Mouse (Mus musculus) neural tube, embryonic 15.5 days (tissue): ENCODE measurements around the gene Rhog. TPM values are rescaled to one million over a fixed set of nuclear protein-coding genes. Genes with fewer than 3 reads are reported as not detected.

Experiments
- ATAC-seq: fragments of 200-750 bp; cut with Nextera tagmentation; 2 replicates; pipeline ENCODE4 v1.8.0; 2017; ENCODE audit warnings: mild to moderate bottlenecking, moderate TSS enrichment, moderate library complexity; ENCODE audit not compliant: low FRiP score
- H3K27ac ChIP-seq: fragments of 300-500 bp; sonication (generic); replicated peaks from 2 replicates; pipeline ENCODE4 v1.5.1; 2015; ENCODE audit warnings: mild to moderate bottlenecking, inconsistent platforms
- H3K27me3 ChIP-seq: fragments of 300-500 bp; sonication (generic); replicated peaks from 2 replicates; pipeline ENCODE4 v1.6.1; 2015; ENCODE audit warnings: inconsistent platforms
- H3K36me3 ChIP-seq: fragments of 300-500 bp; sonication (generic); 2 replicates; pipeline ENCODE4 v1.6.1; 2015; ENCODE audit warnings: inconsistent platforms
- H3K4me1 ChIP-seq: fragments of 300-500 bp; sonication (generic); 2 replicates; pipeline ENCODE4 v1.6.1; 2015; ENCODE audit warnings: inconsistent platforms
- H3K4me2 ChIP-seq: fragments of 300-500 bp; sonication (generic); 2 replicates; pipeline ENCODE4 v1.6.1; 2015; ENCODE audit warnings: inconsistent platforms, mild to moderate bottlenecking, moderate library complexity
- H3K4me3 ChIP-seq: fragments of 300-500 bp; sonication (generic); replicated peaks from 2 replicates; pipeline ENCODE4 v1.5.1; 2015; ENCODE audit warnings: mild to moderate bottlenecking, inconsistent platforms
- H3K9ac ChIP-seq: fragments of 300-500 bp; sonication (generic); replicated peaks from 2 replicates; pipeline ENCODE4 v1.6.1; 2015; ENCODE audit warnings: mild to moderate bottlenecking, inconsistent platforms
- H3K9me3 ChIP-seq: fragments of 300-500 bp; sonication (generic); replicated peaks from 2 replicates; pipeline ENCODE4 v1.6.1; 2016; ENCODE audit warnings: inconsistent platforms
- WGBS: fragments of 180-500 bp; shearing (Covaris S2); methylation state at CpG from one replicate; pipeline ENCODE4 v1.1.7; 2015; ENCODE audit warnings: mixed read lengths; 5-methylcytosine and 5-hydroxymethylcytosine counted together
- polyA plus RNA-seq: library from polyadenylated mRNA; unstranded; fragments of >200 nt; fragmentation: Nextera tagmentation; extraction: Ambion mirVana; gene quantifications from 2 replicates; pipeline ENCODE4 v1.2.1, GENCODE M21; 2015

Gene Rhog
- polyA plus RNA-seq, 1 experiment from 2014 or later = 18.4 TPM

DNA sequence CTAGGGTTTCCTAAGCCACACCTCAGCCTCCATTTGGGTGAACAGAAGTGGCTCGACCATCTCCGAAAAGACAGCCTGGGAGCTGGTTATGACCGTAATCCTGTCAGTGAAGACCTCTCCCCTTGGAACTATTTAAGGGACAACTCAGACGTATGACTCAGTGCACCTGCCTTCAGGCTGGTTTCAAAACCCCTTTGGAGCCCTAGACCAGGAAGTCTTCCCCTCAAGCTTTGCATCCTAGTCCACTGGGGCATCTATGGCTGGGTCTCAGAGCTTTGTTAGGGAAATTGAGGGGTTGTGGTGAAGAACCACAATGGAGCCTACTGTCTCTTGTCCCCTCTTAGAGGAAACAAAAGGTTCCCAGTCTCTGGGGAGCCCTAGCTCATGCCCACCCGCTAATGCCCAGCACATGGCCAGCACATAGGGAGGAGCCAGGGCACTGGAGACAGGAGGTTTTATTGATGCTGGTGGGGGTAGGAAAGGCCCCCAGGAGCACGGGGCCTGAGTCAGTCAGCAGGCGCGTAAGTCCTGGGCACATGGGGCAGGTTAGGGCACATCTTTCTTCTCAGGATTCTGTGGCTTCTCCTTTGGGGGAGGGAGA, 17.1 kb downstream of the Rhog start:
- WGBS = 84% methylated on average over 8 of the region's 8 CpGs
- no peak overlapping the region for H3K4me3 ChIP-seq
- no peak for ATAC-seq
- H3K9me3 ChIP-seq = no peaks in the 10 kb centered on the region
- H3K9ac ChIP-seq = no peak overlapping the region
- H3K36me3 ChIP-seq = peaks cover 47% of the 10 kb centered on the region
- H3K4me1 ChIP-seq = no peaks in the 10 kb centered on the region
- no peak overlapping the region for H3K27ac ChIP-seq
- H3K27me3 ChIP-seq = no peaks in the 10 kb centered on the region
- H3K4me2 ChIP-seq = no peak overlapping the region

DNA sequence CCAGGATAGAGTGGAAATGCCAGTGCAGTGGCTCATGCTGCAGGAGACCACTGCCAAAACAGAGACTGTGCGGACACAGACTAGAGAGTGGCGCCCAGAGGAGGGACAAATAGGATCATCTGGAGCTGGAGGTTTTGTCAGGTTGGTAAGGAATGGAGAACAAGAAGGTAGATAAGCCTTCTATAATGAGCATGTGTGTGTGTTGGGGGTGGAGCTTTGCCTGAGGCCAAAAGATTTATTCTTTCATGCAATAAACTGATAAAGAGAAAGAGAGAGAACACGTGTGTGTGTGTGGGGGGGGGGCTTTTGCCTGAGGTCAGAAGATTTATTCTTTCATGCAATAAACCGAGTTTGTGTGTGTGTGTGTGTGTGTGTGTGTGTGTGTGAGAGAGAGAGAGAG, 22.8 kb downstream of the Rhog start:
- no peaks in the 10 kb centered on the region for H3K4me1 ChIP-seq
- no peak overlapping the region for H3K27ac ChIP-seq
- H3K27me3 ChIP-seq = no peaks in the 10 kb centered on the region
- H3K4me2 ChIP-seq = no peak overlapping the region
- no peaks in the 10 kb centered on the region for H3K9me3 ChIP-seq
- H3K9ac ChIP-seq = no peak overlapping the region
- whole genome bisulfite sequencing = 75% methylated on average over 4 of the region's 4 CpGs
- H3K36me3 ChIP-seq = peaks cover 45% of the 10 kb centered on the region
- no peak overlapping the region for H3K4me3 ChIP-seq
- ATAC-seq = no peak

- 94% methylated on average over 6 of the region's 6 CpGs for WGBS
- Histone ChIP-seq H3K9me3 (no peaks in the 10 kb centered on the region), H3K4me1 (no peaks in the 10 kb centered on the region), H3K27ac (no peak overlapping the region), H3K4me3 (no peak overlapping the region), H3K27me3 (no peaks in the 10 kb centered on the region), H3K36me3 (peaks cover 28% of the 10 kb centered on the region), H3K9ac (no peak overlapping the region), H3K4me2 (no peak overlapping the region)
- no peak for ATAC-seq
Measured at GRCm38 (mm10) chr7:102229814-102230213, 26.0 kb downstream of the Rhog start.

DNA sequence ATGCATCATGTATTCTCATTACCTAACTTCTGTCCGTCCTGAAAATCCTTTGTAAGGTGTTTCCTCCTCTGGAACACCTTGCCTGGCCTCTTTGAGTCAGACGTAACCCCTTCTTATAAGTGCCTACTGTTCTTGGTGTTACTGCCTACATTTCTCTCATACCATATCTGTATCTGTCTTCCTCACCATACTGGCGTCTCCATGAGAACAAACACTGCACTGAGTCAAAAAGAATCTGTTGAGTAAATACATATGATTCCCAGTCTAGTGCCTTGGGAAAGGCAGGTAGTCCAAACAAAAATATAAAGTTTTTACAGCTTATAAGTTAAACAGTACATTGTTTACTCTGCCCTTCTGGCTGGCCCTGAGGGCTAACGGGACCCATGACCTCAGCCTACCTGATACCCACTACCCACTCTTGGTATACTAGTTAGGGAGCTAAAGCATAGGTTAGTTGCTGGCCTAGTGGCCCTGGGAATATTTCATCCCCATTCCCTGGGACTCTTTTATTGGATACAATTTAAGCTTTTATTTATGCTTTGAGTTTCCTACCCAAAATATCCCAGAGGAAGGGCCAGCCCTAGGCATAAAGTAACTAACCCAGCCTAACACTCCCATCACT, 27.7 kb downstream of the Rhog start:
- Histone ChIP-seq H3K4me3 (no peak overlapping the region), H3K4me2 (no peak overlapping the region), H3K9ac (no peak overlapping the region), H3K36me3 (peaks cover 28% of the 10 kb centered on the region), H3K27ac (no peak overlapping the region), H3K27me3 (no peaks in the 10 kb centered on the region), H3K4me1 (peaks cover 8% of the 10 kb centered on the region; the same call in 1 of the 2 replicates), H3K9me3 (no peaks in the 10 kb centered on the region)
- WGBS = 93% methylated on average over 4 of the region's 4 CpGs
- ATAC-seq = no peak

DNA sequence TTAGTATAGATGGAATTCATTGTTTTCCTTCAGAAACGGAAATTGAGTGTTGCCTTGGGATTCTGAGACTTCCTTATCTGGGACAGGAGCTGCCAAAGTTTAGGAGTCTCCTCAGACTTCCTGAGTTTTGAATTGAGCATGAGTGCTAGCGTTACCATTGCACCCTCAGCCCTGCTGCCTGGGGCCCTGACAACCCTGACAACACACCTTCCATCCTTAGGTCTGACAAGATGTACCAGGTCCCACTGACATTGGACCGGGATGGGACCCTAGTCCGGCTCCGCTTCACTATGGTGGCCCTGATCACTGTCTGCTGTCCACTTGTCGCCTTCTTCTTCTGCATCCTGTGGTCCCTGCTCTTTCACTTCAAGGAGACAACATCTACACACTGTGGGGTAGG, 29.8 kb downstream of the Rhog start:
- 95% methylated on average over 6 of the region's 6 CpGs for WGBS
- peaks cover 11% of the 10 kb centered on the region; the same call in 1 of the 2 replicates for H3K4me1 ChIP-seq

DNA sequence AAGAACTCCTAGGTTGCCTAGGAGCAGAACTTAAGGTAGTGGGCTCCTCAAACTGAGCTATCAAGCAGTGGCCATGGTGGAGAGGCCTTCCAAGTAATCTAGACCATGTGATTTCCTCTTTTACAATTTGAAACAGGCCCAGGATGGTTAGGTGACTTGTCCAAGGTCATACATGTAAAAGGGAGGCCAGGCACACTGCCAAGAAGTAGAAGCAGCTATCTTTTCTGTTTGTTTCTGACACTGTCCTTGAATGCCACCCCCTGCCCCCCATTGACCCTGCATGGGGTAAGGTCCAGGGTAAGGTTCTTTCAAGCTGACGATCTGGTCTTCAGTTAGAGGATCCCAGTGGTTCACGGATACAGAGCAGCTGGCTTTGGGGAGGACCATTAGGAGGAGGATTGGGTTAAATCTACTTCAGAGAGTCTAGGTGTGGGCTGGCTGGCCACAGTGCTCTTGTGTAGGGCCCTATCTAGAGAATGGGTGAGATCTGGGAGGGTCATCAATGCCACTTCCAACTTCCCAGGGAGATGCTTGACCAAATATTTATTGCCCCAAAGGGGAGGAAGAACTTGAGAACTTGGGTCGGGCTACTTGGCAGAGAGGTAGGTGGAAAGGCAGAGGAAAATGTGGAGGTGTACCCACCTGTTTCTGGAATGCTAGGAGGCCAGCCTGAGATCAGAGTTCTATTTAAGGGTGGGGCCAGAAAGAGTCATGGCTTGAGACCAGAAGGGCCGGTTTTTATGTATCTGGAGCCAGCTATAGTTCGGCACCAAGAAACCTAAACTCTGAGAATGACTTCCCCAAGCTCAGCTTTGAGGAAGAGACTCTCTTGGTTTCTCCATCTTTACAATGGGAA, 31.7 kb downstream of the Rhog start:
- ATAC-seq = no peak
- Histone ChIP-seq H3K27ac (no peak overlapping the region), H3K4me2 (peak overlapping the region; percentile 90), H3K36me3 (peaks cover 13% of the 10 kb centered on the region), H3K27me3 (no peaks in the 10 kb centered on the region), H3K4me1 (peaks cover 11% of the 10 kb centered on the region; the same call in 1 of the 2 replicates), H3K9ac (no peak overlapping the region), H3K9me3 (no peaks in the 10 kb centered on the region), H3K4me3 (no peak overlapping the region)
- WGBS = 90% methylated on average over 5 of the region's 5 CpGs

More for the DNA sequence above, 29.8 kb downstream of the Rhog start:
- ATAC-seq = no peak
- Histone ChIP-seq H3K27me3 (no peaks in the 10 kb centered on the region), H3K4me2 (no peak overlapping the region), H3K36me3 (peaks cover 22% of the 10 kb centered on the region), H3K9me3 (no peaks in the 10 kb centered on the region), H3K27ac (no peak overlapping the region), H3K9ac (no peak overlapping the region), H3K4me3 (no peak overlapping the region)

GRCm38 (mm10) chr7:102222830-102223556, 32.9 kb downstream of the Rhog start:
- H3K4me2 ChIP-seq = peak overlapping the region; percentile 90
- H3K4me3 ChIP-seq = peak overlapping the region; percentile 59
- peak overlapping the region; percentile 76 for H3K9ac ChIP-seq
- no peaks in the 10 kb centered on the region for H3K9me3 ChIP-seq
- H3K27ac ChIP-seq = peak overlapping the region; percentile 75
- 2% methylated on average over 30 of the region's 31 CpGs for WGBS
- H3K4me1 ChIP-seq = peaks cover 11% of the 10 kb centered on the region; the same call in 1 of the 2 replicates
- ATAC-seq = peak; percentile 91
- peaks cover 7% of the 10 kb centered on the region; the same call in 1 of the 2 replicates for H3K36me3 ChIP-seq
- no peaks in the 10 kb centered on the region for H3K27me3 ChIP-seq

DNA sequence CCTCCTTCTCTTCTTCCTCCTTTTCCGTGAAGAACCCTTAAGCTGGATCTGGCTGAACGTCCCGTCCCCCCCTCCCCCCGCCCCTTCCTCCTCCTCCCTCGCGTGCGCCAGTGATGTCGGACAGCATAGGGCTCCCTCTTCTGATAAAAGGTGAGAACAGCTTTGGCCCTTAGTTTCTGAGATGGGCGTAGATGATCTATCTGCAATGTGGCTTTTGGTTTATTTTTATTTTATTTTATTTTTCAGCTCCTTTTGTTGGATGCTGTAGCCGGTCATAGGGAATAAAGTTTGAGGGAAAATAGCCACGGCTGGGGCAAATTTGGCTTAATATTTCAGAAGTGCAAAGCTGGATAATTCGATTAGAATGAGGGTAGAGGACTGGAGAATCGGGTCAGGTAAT, 33.5 kb downstream of the Rhog start:
- ATAC-seq = peak; percentile 87

GRCm38 (mm10) chr7:102221899-102222298, 34.0 kb downstream of the Rhog start:
- Histone ChIP-seq H3K4me3 (peak overlapping the region; percentile 59; the same call in 1 of the 2 replicates), H3K36me3 (no peaks in the 10 kb centered on the region), H3K4me2 (peak overlapping the region; percentile 90), H3K4me1 (peaks cover 11% of the 10 kb centered on the region; the same call in 1 of the 2 replicates), H3K9ac (no peak overlapping the region), H3K27me3 (no peaks in the 10 kb centered on the region), H3K27ac (no peak overlapping the region), H3K9me3 (no peaks in the 10 kb centered on the region)
- 76% methylated on average over 1 of the region's 1 CpGs for WGBS
- peak; percentile 19; the same call in 1 of the 2 replicates for ATAC-seq

More for the DNA sequence above, 33.5 kb downstream of the Rhog start:
- Histone ChIP-seq H3K4me2 (peak overlapping the region; percentile 90), H3K9me3 (no peaks in the 10 kb centered on the region), H3K36me3 (0 out of 2 replicates have a peak, but pooled peaks cover 2% of the 10 kb centered on the region), H3K4me1 (peaks cover 11% of the 10 kb centered on the region; the same call in 1 of the 2 replicates), H3K27me3 (no peaks in the 10 kb centered on the region), H3K4me3 (peak overlapping the region; percentile 59), H3K9ac (peak overlapping the region; percentile 76), H3K27ac (0 out of 2 replicates have a peak overlapping the region, but pooled peaks have one; percentile 75)
- WGBS = under 1% methylated on average over 8 of the region's 13 CpGs

DNA sequence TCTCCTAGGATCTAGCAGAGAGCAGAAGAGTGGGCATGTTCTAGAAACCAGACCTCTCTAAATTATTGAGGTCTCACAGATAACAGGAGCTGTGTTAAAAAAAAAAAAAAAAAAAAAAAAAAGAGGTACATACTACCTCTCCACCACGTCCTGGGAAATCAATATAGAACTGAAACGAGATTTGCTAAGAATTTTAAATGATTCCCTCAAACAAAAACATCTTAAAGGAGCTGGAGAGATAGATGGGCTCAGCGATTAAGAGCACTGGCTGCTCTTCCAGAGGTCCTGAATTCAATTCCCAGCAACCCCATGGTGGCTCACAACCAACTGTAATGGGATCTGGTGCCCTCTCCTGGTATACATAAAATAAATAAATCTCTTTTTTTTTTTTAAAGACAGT, 44.8 kb downstream of the Rhog start:
- Histone ChIP-seq H3K9me3 (no peaks in the 10 kb centered on the region), H3K4me1 (peaks cover 15% of the 10 kb centered on the region), H3K4me2 (peak overlapping the region; percentile 66), H3K4me3 (peak overlapping the region; percentile 87), H3K27ac (peak overlapping the region; percentile 95), H3K27me3 (no peaks in the 10 kb centered on the region), H3K36me3 (no peaks in the 10 kb centered on the region), H3K9ac (peak overlapping the region; percentile 56)
- whole genome bisulfite sequencing = 66% methylated on average over 3 of the region's 3 CpGs
- no peak for ATAC-seq
